Mouse (Mus musculus) G1E-ER4 (cell line): ENCODE measurements around the gene Clec2l. TPM values are rescaled to one million over a fixed set of nuclear protein-coding genes. Genes with fewer than 3 reads are reported as not detected.

Source experiments
- GATA1 ChIP-seq: IDR thresholded peaks from one replicate; pipeline ENCODE4 v1.8.0; 2012; ENCODE audit warnings: low read length, inconsistent platforms
- polyA plus RNA-seq: library from polyadenylated mRNA; stranded (reverse); fragments of >175 nt; gene quantifications from 2 replicates; pipeline ENCODE4 v1.2.3, GENCODE M21; 2012

The Clec2l gene
- polyA plus RNA-seq, 1 experiment, result 0.24 TPM

- TF ChIP-seq GATA1, result no peak
Measured at GRCm38 (mm10) chr6:38643039-38643438, 19.8 kb upstream of the Clec2l start.

GRCm38 (mm10) chr6:38649545-38649944 lies 13.3 kb upstream of the Clec2l start:
- no peak for TF ChIP-seq GATA1

- TF ChIP-seq GATA1, result no peak
Measured at GRCm38 (mm10) chr6:38650263-38650937, 12.5 kb upstream of the Clec2l start.

- TF ChIP-seq GATA1, result no peak
Measured at GRCm38 (mm10) chr6:38661626-38662025, 1.2 kb upstream of the Clec2l start.

GRCm38 (mm10) chr6:38669580-38669979 lies 6.7 kb downstream of the Clec2l start:
- no peak for TF ChIP-seq GATA1

- no peak for TF ChIP-seq GATA1
Measured at GRCm38 (mm10) chr6:38671270-38671669, 8.4 kb downstream of the Clec2l start.

- no peak for TF ChIP-seq GATA1
Measured at GRCm38 (mm10) chr6:38672011-38672410, 9.1 kb downstream of the Clec2l start.

GRCm38 (mm10) chr6:38676217-38676616 lies 13.3 kb downstream of the Clec2l start:
- no peak for TF ChIP-seq GATA1

GRCm38 (mm10) chr6:38676723-38677122 lies 13.9 kb downstream of the Clec2l start:
- no peak for TF ChIP-seq GATA1

GRCm38 (mm10) chr6:38677629-38678028 lies 14.8 kb downstream of the Clec2l start:
- TF ChIP-seq GATA1, result no peak

GRCm38 (mm10) chr6:38682532-38682931 lies 19.7 kb downstream of the Clec2l start:
- no peak for TF ChIP-seq GATA1

- no peak for TF ChIP-seq GATA1
Measured at GRCm38 (mm10) chr6:38687216-38687615, 24.3 kb downstream of the Clec2l start.

- TF ChIP-seq GATA1, result no peak
Measured at GRCm38 (mm10) chr6:38688841-38689240, 26.0 kb downstream of the Clec2l start.

- TF ChIP-seq GATA1, result no peak
Measured at GRCm38 (mm10) chr6:38690615-38691014, 27.7 kb downstream of the Clec2l start.

- TF ChIP-seq GATA1, result no peak
Measured at GRCm38 (mm10) chr6:38691052-38691451, 28.2 kb downstream of the Clec2l start.

GRCm38 (mm10) chr6:38692556-38692955 lies 29.7 kb downstream of the Clec2l start:
- TF ChIP-seq GATA1, result no peak

GRCm38 (mm10) chr6:38695380-38696054 lies 32.6 kb downstream of the Clec2l start:
- TF ChIP-seq GATA1, result no peak
